Mouse (Mus musculus) CH12.LX (cell line): ENCODE data around the gene Gm1527. TPM values are rescaled to one million over a fixed set of nuclear protein-coding genes. Genes with fewer than 3 reads are reported as not detected.
A peak's percentile ranks its signal among the peaks of the same experiment; 100 is the strongest.

Source experiments
- DNase-seq: peaks from one replicate; pipeline ENCODE4 v3.0.0-alpha.2; 2013; ENCODE audit errors: extremely low read depth
- H3K27ac ChIP-seq: 2 replicates; pipeline ENCODE4 v1.5.1; 2012; ENCODE audit warnings: low read depth, mild to moderate bottlenecking, control low read depth, moderate library complexity; ENCODE audit not compliant: insufficient read depth
- H3K27me3 ChIP-seq: replicated peaks from 2 replicates; pipeline ENCODE3; 2012; ENCODE audit warnings: inconsistent platforms
- H3K36me3 ChIP-seq, 2 experiments: replicated peaks in 1 of 2; 2 replicates each; pipeline versions ENCODE3 to v1.6.1; 2012; ENCODE audit warnings: inconsistent platforms in 1 of 2, low read length in 1 of 2, mild to moderate bottlenecking in 1 of 2, mixed read lengths in 1 of 2, moderate library complexity in 1 of 2; ENCODE audit not compliant: control insufficient read depth in 1 of 2, insufficient read depth in 1 of 2
- H3K4me1 ChIP-seq, 2 experiments: 2 replicates each; pipeline ENCODE4 v1.6.1; 2012; ENCODE audit warnings: inconsistent platforms in 1 of 2, moderate library complexity in 1 of 2; ENCODE audit not compliant: insufficient read depth in 2 of 2, control insufficient read depth in 1 of 2
- H3K4me2 ChIP-seq: 2 replicates; pipeline ENCODE4 v1.6.1; 2012; ENCODE audit warnings: low read depth, mild to moderate bottlenecking, control low read depth; ENCODE audit not compliant: poor library complexity, insufficient read depth, severe bottlenecking
- H3K4me3 ChIP-seq, 3 experiments: fragments of 150-350 bp in 1 of 3; sonication (generic) in 1 of 3; replicated peaks in 1 of 3; 2 replicates each; pipeline versions ENCODE3 to v1.5.1; 2011 to 2012; ENCODE audit warnings: low read depth in 2 of 3, low read length in 2 of 3, mild to moderate bottlenecking in 2 of 3, moderate library complexity in 2 of 3, control low read depth in 1 of 3, improper control_type of control experiment in 1 of 3, inconsistent platforms in 1 of 3, mixed read lengths in 1 of 3; ENCODE audit not compliant: poor library complexity in 1 of 3
- H3K79me2 ChIP-seq: replicated peaks from 2 replicates; pipeline ENCODE4 v1.6.1; 2012; ENCODE audit warnings: mild to moderate bottlenecking, moderate library complexity; ENCODE audit not compliant: control insufficient read depth, poor library complexity, insufficient read depth, severe bottlenecking; ENCODE audit errors: extremely low read depth
- H3K9ac ChIP-seq: 2 replicates; pipeline ENCODE4 v1.6.1; 2012; ENCODE audit warnings: low read depth, mild to moderate bottlenecking, control low read depth, moderate library complexity; ENCODE audit not compliant: insufficient read depth
- H3K9me3 ChIP-seq: replicated peaks from 2 replicates; pipeline ENCODE3; 2012; ENCODE audit warnings: low read length, inconsistent platforms, mixed read lengths
- CTCF ChIP-seq, 2 experiments: IDR thresholded peaks in 1 of 2; conservative IDR thresholded peaks in 1 of 2; 2 replicates each; pipeline ENCODE4 v1.5.1; 2011 to 2012; ENCODE audit warnings: low read depth in 2 of 2, low read length in 2 of 2, improper control_type of control experiment in 1 of 2, inconsistent platforms in 1 of 2, mild to moderate bottlenecking in 1 of 2, moderate library complexity in 1 of 2
- MEF2A ChIP-seq: IDR thresholded peaks from 2 replicates; pipeline ENCODE4 v1.6.1; 2014; ENCODE audit warnings: low read depth, mild to moderate bottlenecking, inconsistent platforms, low read length, improper control_type of control experiment, borderline replicate concordance
- POLR2A ChIP-seq: IDR thresholded peaks from 2 replicates; pipeline ENCODE4 v1.6.1; 2011; ENCODE audit warnings: low read depth, mild to moderate bottlenecking, improper control_type of control experiment, low read length
- RAD21 ChIP-seq: IDR thresholded peaks from 2 replicates; pipeline ENCODE4 v1.6.1; 2011; ENCODE audit warnings: low read depth, mild to moderate bottlenecking, low read length, improper control_type of control experiment, moderate library complexity
- SMC3 ChIP-seq: IDR thresholded peaks from 2 replicates; pipeline ENCODE4 v1.6.1; 2011; ENCODE audit warnings: low read depth, low read length, improper control_type of control experiment
- dilution Hi-C: fragments of 300-500 bp; cut with MboI; formaldehyde crosslinking; loops from 2 replicates; pipeline ENCODE4 v1.14.3; 2020; ENCODE audit warnings: low sequenced_read_pairs; ENCODE audit not compliant: extremely low pct_unique_long_range_greater_than_20kb, extremely low pct_ligation_motif_present
- in situ Hi-C: fragments of 300-500 bp; cut with MboI; formaldehyde crosslinking; loops from 3 replicates; pipeline ENCODE4 v1.14.3; 2019; ENCODE audit warnings: low sequenced_read_pairs, low pct_ligation_motif_present, low pct_unique_long_range_greater_than_20kb, mixed read lengths
- polyA plus RNA-seq: library from polyadenylated mRNA; unstranded; fragments of >175 nt; gene quantifications from 2 replicates; pipeline ENCODE4 v1.2.1, GENCODE M21; 2012; ENCODE audit warnings: low read depth; ENCODE audit not compliant: insufficient read length
- total RNA-seq, 2 experiments: library from RNA; depleted of rRNA; stranded (reverse); fragments of 300-350 nt in 1 of 2; fragments of >200 nt in 1 of 2; gene quantifications; 2 replicates each; pipeline ENCODE4 v1.2.3; 2012 to 2014

Gene Gm1527
- total and polyA plus RNA-seq, 3 experiments, result not detected

DNA sequence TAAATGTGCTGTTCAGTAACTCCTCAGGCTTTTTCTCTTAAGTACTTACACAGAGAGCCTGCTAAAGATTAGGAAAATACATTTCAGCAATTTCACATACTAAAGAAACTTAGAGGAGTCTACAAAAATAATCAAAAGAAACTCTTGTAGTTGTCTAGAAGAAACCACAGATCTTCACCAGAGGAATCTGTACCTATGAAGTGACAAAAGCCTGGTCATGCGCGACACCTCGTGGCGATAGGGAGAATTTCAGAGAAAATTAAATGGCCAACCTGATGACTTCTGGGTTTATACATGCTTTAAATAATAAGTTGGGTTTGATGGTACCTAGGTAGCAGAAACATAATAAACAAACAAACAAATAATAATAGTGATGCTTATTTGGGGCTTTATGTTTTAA is 76.4 kb downstream of the Gm1527 start:
- dilution Hi-C loops (no loop called here), in situ Hi-C loops (loop anchor here (5.0 kb wide), 1 partner anchor 157 kb away; no protein-coding TSS in a partner anchor)
- no peaks in the 10 kb centered on the region for H3K27me3 ChIP-seq
- H3K27ac ChIP-seq, result no peak overlapping the region
- H3K4me1 ChIP-seq, result no peaks in the 10 kb centered on the region
- TF ChIP-seq RAD21, result peak; percentile 82
- TF ChIP-seq CTCF (conservative IDR thresholded peaks at IDR 0.05 in 1 of 2, IDR thresholded peaks at IDR 0.05 in 1 of 2; ENCODE audit: low read depth in 2 of 2, low read length in 2 of 2), result peak in 1 of 2 experiments; percentile 76; a peak in 2 of 4 replicates
- TF ChIP-seq POLR2A, result no peak
- TF ChIP-seq MEF2A, result no peak
- TF ChIP-seq SMC3, result peak; percentile 65
- H3K4me2 ChIP-seq, result no peak overlapping the region
- no peak overlapping the region for H3K4me3 ChIP-seq
- DNase-seq, result peak; percentile 59
- H3K79me2 ChIP-seq, result no peaks in the 10 kb centered on the region
- H3K36me3 ChIP-seq, result no peaks in the 10 kb centered on the region
- no peak overlapping the region for H3K9ac ChIP-seq
- no peaks in the 10 kb centered on the region for H3K9me3 ChIP-seq

Other genes starting within 250 kb of the Gm1527 start
- gene Slc2a2, start 194.7 kb upstream of the Gm1527 start, total RNA-seq (2012; rRNA removed), result not detected in 2 replicates
- not detected in 2 replicates for gene Slc2a2, start 194.7 kb upstream of the Gm1527 start, total RNA-seq (2014; rRNA removed)
- not detected in 2 replicates for gene Slc2a2, start 194.7 kb upstream of the Gm1527 start, polyA plus RNA-seq
- gene Eif5a2, start 111.3 kb upstream of the Gm1527 start, total RNA-seq (2012; rRNA removed), result not detected in 2 replicates
- not detected in 2 replicates for gene Eif5a2, start 111.3 kb upstream of the Gm1527 start, total RNA-seq (2014; rRNA removed)
- gene Eif5a2, start 111.3 kb upstream of the Gm1527 start, polyA plus RNA-seq, result not detected in 2 replicates
- gene Rpl22l1, start 87.2 kb upstream of the Gm1527 start, total RNA-seq (2012; rRNA removed), result 509 and 574 TPM in 2 replicates
- gene Rpl22l1, start 87.2 kb upstream of the Gm1527 start, total RNA-seq (2014; rRNA removed), result 1,765 and 2,102 TPM in 2 replicates
- 325 and 370 TPM in 2 replicates for gene Rpl22l1, start 87.2 kb upstream of the Gm1527 start, polyA plus RNA-seq
- not detected in 2 replicates for gene Egfem1, start 189.4 kb downstream of the Gm1527 start, total RNA-seq (2012; rRNA removed)
- not detected in 2 replicates for gene Egfem1, start 189.4 kb downstream of the Gm1527 start, total RNA-seq (2014; rRNA removed)
- gene Egfem1, start 189.4 kb downstream of the Gm1527 start, polyA plus RNA-seq, result not detected in 2 replicates